Mouse (Mus musculus) cerebellum, adult 2 months (tissue): ENCODE measurements around the gene Tpbgl.

Source experiments
- CTCF ChIP-seq: fragments of 200-500 bp; IDR thresholded peaks from 2 replicates; pipeline ENCODE4 v1.5.1; 2011; ENCODE audit warnings: low read depth, mild to moderate bottlenecking, control low read depth, low read length, moderate library complexity, borderline replicate concordance; ENCODE audit not compliant: insufficient read depth
- POLR2A ChIP-seq: fragments of 200-500 bp; IDR thresholded peaks from 2 replicates; pipeline ENCODE4 v1.6.1; 2011; ENCODE audit warnings: low read length, control low read depth, borderline replicate concordance; ENCODE audit not compliant: insufficient read depth

GRCm38 (mm10) chr7:99659379-99660029, 32.6 kb upstream of the Tpbgl start:
- TF ChIP-seq POLR2A (no peak), CTCF (peak; percentile 55)
